Mouse (Mus musculus): Measurements from ENCODE around the gene Atp6v1c2.
A peak's percentile ranks its signal among the peaks of the same experiment; 100 is the strongest.

The Atp6v1c2 gene

DNA sequence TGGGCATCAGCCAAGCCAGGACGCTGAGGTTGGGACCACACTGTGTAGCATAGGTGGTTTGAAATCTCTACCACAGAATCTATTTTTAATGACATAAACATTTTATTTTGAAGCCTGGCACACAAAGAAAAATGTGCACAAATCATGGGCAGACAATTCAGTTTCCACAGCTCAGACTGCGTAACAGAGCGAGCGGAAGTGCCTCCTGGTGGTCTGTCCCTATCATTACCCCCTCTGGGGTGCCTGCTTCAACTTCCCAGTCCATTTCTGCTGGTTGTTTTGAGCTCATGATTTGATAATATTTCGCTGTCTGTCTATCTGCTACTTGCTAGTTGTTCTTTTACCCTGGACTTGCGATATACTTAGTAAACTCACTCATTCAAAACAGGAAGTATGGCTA, 73.6 kb downstream of the Atp6v1c2 start:
- no peak for DNase-seq

DNA sequence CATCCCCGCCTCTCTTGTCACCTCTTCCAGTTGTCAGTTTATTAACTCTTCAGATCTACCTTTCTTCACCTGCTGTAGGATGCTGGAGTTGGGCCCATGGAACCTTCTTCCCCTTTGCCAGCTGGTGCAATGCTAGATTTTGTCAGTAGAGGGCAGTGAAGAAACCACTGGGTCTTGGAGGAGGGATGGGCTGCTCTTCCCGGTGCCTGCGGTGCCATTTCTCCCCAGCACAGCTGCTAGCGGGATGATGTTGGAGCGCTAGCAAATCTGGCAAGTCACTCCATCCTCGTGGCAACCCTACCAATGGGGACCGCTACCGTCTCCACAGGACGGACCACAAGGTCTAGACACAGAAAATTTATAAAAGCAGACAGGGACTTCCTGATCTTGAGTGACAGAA, 76.1 kb downstream of the Atp6v1c2 start:
- DNase-seq: peak; percentile 73

DNA sequence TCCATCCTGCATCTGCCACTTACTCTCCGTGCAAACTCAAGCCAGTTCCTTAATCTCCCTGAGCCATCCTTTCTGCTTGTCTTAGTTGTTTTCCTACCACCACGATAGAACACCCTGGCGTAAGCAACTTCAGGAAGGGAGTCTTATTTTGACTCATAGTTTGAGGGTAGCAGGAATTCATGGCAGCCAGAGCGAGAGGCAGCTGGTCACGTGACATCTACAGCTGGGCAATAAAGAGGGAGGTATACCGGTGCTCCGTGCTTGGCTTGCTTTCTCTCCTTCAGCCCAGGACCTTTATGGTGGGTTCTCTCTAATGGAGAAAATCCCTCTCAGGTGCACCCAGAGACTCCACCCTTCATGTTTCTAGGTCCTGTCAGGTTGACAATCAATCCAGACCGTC, 78.2 kb downstream of the Atp6v1c2 start:
- no peak for DNase-seq

DNA sequence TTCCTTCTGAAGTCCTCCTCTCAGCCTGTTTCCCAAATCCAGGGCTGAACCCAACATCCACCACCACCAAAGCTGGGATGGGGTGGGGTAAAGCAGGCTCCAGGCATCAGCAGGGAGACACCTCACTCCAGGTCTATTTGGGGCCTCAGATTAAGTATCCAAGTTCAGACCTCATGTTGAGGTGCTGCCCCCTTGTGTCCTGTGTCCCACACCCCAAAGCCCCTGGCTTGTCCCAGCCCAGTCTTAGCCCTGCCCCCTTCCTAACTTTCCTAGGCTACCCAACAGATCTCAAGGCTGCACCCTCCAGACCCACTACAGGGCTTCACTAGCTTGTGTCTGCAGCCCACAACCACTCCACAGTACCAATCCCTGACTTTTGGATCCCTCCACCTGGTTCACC, 87.1 kb downstream of the Atp6v1c2 start:
- DNase-seq: no peak

DNA sequence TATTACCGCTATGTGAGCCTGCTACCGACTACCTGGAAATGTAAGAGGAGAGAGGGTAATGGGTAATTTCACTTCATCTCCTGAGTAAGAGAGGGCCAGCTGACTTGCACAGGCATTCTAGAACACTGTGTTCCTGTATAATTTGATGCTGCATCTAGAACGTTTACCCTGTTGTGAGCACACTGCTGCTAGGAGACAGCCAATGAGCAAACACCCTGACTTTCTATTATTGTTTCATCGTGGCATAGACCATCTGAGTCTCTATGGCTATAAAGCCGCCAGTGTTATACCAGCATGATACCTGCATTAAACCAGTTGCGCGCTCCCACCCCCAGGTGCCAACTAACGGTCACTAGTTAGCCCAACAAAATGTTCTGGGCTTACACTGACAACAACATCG, 87.5 kb downstream of the Atp6v1c2 start:
- no peak for DNase-seq

DNA sequence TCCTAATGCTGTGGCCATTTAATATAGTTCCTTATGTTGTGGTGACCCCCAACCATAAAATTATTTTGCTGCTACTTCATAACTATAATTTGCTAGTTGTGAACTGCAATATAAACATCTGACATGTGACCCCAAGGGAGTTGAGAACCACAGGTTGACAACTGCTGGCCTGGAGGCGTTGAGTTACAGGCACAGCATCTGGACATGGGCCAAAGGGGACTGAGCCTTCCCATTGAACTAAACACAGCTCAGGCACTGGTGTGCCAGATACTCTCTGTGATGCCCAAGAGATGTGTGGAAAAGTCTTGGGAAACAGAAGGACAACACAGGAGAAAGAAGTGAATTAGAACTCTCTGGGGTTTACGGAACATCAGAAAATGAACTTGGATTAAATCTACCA, 88.1 kb downstream of the Atp6v1c2 start:
- no peak for DNase-seq

DNA sequence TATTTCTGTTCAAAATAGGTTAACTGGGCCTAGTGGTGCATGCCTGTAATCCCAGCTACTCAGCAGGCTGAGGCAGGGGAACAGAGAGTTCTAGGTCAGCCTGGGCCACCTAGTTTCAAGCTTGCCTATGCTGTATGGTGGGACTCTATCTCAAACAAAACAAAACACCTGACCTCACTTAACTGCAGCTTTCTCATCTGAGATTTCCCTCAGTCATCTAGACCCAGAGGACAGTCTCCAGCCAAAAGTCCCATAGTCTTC, 89.8 kb downstream of the Atp6v1c2 start:
- DNase-seq: no peak

DNA sequence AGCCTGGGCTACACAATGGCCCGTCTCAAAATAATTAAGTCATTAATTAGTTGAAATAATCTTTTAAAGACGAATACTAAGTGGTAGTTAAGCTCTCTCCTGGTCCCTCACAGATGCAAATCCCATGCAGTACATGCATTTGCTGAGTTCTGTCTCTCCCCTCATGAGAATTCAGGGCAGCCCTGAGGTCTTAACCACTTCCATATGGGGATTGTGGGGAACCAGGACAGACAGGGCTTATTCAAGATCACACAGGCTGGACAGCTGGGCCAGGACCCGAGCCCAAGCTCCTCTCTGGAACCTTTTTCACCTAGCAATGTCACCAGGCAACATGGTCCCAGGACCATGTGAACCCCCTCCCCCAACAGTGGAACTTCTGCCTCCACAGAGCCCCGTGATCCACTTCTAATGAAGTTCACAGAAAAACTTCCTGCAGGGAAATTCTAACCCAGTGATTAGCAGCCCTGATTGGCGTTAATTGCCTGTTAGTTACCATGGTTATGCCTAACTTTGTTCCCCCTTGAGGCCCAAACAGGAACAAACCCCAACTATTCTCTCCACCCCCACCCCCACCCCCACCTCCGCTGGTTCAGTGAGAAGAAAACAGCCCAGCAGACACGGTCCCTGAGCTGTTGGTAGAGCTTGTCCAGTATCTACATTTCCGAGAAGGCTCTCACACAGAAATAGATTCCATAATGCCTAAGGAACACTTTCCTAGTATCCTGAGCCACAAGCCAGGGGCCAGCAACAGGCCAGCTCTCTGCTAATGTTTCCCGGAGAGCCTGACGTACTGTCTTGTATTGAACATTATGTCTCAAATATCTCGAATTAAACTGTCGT, 90.4 kb downstream of the Atp6v1c2 start:
- DNase-seq: no peak

DNA sequence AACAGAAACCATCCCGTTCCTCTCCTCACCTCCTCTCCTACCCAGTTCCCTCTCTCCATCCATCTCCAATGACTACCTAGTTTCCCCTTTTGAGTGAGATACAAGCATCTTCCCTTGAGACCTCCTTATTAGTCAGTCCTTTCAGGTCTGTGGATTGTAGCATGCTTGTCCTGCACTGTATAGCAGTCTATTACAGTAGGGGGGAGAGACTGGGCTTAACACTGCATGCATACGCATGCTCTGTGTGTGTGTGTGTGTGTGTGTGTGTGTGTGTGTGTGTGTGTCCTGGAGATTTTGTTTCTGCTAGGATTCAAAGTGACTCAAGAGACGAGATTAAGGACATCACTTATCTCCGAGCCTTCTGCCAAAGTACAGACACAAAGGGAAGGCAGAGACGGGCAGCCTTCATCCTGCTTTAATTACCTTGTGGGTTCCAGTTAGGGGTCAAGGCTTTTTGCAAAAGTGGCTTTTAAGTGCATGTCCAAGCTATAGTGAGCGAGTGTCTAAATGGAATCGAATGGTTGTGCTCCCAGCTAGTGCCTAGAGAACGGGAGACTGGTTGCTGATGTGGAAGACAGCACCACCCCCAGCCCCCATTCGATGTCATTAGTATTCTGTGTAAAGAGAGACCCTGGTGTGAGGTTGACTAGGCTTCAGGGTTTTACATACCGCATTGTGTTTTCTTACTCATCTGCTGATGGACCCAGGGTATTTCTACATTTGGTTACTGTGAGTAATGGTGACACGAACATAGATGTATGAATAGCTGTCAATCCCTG, 93.4 kb downstream of the Atp6v1c2 start:
- no peak for DNase-seq

All from kidney, postnatal 10 days (tissue).